Mouse (Mus musculus): ENCODE results near the gene Wnt5b.

DNA sequence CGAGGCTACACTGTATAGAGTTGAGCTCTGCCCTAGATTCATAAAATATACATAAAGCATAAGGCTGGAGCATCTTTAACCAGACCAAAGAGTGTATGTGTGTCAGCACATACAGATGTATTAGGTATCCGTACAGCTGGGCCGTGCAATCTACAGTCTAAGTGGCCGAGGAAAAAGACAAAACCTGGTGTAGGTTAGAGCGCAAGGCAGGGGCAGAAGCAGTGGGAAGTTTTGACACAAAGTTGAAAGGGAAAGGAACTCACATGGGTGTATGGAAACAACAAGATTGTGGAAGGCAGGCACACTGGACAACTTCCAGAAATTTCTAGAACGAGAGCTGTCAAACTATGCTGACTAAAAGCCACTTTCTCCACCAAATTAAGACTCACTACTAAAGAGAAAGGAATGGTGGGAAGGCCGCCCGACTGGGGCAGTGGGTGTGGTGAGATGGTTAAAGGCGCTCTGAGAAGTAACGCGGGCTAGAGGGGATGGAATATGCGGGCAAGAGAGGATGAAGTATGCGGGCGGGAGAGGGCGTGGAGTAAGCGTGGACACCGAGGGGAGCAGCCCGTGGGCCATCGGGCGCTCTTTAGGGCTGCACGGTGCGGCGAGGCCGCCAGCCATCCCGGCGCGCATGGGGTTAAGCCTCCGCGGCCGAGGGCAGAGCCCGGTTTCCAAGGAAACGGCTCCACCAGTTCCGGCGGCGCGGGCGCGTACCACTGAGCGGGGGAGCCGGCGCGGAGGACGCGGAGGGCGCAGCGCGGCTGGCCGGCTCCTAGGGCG is 65.4 kb downstream of the Wnt5b start:
- TF ChIP-seq CTCF (IDR thresholded peaks at IDR 0.05; ENCODE audit: insufficient read depth, low read depth, low read length) (no peak), POLR2A (IDR thresholded peaks at IDR 0.05; ENCODE audit: insufficient read depth, low read depth, low read length) (no peak; the same call in 1 of the 2 replicates)
